Mouse (Mus musculus) cortical plate, adult 2 months (tissue): ENCODE measurements at regions not wholly inside any gene's neighbourhood (a gene's known extent, or its start where the extent isn't known, plus 50 kb on each side); places are given as distances from the start of the nearest gene placed in this dataset.

Experiments
- H3K27ac ChIP-seq: fragments of 200-500 bp; 2 replicates; pipeline ENCODE4 v1.5.1; 2012; ENCODE audit warnings: low read length, control low read depth, inconsistent platforms; ENCODE audit not compliant: insufficient read depth
- H3K4me1 ChIP-seq: fragments of 200-500 bp; 2 replicates; pipeline ENCODE4 v1.6.1; 2011; ENCODE audit warnings: low read length; ENCODE audit not compliant: control insufficient read depth, insufficient read depth
- H3K4me3 ChIP-seq: fragments of 200-500 bp; 2 replicates; pipeline ENCODE4 v1.5.1; 2011; ENCODE audit warnings: mild to moderate bottlenecking, low read length, control low read depth; ENCODE audit not compliant: insufficient read depth
- CTCF ChIP-seq: fragments of 200-500 bp; IDR thresholded peaks from 2 replicates; pipeline ENCODE4 v1.5.1; 2011; ENCODE audit warnings: mild to moderate bottlenecking, control low read depth, low read length; ENCODE audit not compliant: insufficient read depth; ENCODE audit errors: extremely low read depth
- POLR2A ChIP-seq: fragments of 200-500 bp; IDR thresholded peaks from 2 replicates; pipeline ENCODE4 v1.6.1; 2011; ENCODE audit warnings: mild to moderate bottlenecking, low read length, control low read depth; ENCODE audit not compliant: insufficient read depth; ENCODE audit errors: extremely low read depth

DNA sequence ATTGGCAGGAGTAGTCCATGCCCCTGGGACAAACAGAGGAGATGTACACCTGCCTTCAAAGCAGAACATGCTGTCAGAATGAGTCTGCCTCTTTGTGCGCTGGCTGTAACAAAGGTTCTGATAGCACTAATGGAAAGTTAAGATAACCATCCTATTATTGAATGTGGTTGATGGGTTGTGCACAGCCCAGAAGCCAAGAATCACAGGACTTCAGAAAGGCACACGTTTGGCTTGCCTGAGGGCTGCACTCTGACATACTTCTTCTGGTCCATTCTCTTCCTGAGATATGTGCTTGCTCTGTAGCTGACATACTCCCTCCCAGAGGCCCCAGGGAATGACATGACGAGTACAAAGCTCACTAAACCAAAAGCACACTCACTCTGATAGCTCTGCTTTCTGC lies 50.1 kb upstream of the Galnt15 start:
- H3K27ac ChIP-seq: no peak overlapping the region
- no peak overlapping the region for H3K4me3 ChIP-seq
- TF ChIP-seq CTCF (no peak), POLR2A (no peak)
- H3K4me1 ChIP-seq: no peaks in the 10 kb centered on the region
